Mouse (Mus musculus) 3134 (cell line): ENCODE data around the gene Tbc1d20.
"Not testable (repeated sequence)": the region's sequence is repeated elsewhere in the genome, so short reads cannot be mapped to it uniquely, and the experiment has no call there.

Experiments used
- DNase-seq: peaks from one replicate; pipeline ENCODE4 v3.0.0-alpha.2; 2011; ENCODE audit warnings: low spot score; ENCODE audit not compliant: insufficient read length; ENCODE audit errors: extremely low read depth

Tbc1d20 gene

DNA sequence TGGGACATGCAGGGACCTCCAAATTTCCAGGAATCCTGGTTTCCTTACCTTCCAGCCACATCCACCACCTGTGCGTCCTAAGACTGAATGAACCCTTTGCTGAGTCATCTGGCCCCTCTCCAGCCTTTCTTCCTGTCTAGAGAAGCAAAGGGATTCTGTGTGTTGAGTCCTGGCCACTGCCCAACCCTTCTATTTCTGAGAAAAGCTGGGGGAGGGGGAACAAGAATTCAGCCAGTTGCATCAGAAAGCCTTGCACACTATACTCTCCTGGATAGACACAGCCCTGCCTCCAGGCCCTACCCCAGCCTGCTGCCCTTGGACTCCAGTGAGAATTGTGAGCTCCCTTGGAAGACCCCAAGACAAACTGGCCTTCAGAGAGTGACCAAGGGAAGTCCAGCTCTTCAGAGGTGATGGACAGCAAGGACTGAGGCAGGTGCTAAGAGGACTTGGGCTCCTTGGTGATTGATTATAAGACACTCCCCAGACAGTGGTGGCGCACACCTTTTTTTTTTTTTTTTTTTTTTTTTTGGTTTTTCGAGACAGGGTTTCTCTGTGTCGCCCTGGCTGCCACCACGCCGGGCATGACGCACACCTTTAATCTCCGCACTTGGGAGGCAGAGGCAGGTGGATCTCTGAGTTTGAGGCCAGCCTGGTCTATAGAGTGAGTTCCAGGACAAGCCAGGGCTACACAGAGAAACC is 56.4 kb downstream of the Tbc1d20 start:
- DNase-seq, result peak; percentile 81

DNA sequence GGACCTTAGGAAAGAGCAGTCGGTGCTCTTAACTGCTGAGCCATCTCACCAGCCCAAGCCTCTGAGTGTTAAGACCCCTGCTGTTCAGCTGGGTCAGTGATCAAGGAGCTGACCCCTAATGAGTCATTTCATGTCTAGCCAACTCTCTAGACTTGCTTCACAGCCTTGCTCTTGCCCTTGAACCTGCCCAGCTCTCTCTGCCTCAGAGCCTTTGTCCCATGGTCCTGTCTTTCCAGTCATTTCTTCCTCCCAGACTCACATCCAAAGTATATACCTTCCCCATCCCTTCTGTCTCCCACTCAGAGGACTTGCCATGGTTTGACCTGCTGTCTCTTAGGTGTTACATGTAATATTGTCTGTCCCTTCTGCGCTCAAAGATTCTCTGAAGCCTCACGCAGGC is 63.6 kb downstream of the Tbc1d20 start:
- DNase-seq, result no peak

DNA sequence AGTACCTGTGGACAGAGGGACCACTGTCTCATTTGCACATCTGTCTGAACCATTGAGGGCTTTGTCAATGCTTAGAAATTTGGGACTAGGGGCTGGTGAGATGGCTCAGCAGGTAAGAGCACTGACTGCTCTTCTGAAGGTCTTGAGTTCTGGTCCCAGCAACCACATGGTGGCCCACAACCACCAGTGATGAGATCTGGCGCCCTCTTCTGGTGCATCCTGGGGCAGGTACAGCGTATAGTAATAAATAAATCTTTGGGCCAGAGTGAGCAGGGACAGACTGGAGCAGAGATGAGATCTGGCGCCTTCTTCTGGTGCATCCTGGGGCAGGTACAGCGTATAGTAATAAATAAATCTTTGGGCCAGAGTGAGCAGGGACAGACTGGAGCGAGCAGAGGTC is 65.3 kb downstream of the Tbc1d20 start:
- not testable (repeated sequence) for DNase-seq

DNA sequence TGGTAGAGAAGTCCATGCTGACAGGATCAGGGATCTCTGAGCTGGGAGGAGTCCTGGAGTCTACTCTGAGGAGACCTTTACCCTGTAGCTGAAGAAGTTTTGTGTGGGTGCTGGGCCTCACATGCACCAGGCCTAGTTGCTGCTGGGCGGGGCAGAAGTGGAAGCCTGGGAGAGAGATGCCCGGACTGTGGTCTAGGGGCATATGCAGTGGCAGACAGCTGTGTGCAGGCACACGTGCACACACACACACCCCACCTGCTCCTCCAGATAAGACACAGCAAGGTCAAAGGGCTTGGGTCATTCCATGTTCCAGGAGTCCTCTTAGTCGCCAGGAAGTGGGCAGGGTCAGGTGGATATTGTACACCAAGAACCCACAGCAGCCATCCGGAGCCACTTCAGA is 66.0 kb downstream of the Tbc1d20 start:
- no peak for DNase-seq

GRCm38 (mm10) chr2:152360271-152360775 is 66.7 kb downstream of the Tbc1d20 start:
- peak; percentile 51 for DNase-seq

DNA sequence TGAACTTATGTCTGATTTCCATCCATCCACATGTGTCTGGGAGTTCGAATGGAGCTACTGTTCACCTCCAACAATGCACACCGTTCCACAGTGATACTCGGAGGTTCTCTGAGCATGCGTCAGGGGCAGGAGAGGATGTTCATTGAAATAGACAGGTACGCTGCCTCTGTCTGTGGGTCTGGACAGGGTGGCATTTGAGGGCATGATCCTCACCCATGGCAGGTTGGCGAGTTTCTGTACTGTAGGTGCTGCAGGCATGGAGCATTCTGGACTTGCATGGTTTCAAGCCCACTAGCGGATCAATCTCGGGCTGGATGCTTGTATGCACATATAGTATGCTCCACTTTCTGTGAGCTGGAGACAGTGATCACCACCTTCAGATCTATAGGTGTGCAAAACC is 67.6 kb downstream of the Tbc1d20 start:
- no peak for DNase-seq
